Comparison of ENCODE assay signal across 13 mouse cellular contexts in the genomic region with DNA sequence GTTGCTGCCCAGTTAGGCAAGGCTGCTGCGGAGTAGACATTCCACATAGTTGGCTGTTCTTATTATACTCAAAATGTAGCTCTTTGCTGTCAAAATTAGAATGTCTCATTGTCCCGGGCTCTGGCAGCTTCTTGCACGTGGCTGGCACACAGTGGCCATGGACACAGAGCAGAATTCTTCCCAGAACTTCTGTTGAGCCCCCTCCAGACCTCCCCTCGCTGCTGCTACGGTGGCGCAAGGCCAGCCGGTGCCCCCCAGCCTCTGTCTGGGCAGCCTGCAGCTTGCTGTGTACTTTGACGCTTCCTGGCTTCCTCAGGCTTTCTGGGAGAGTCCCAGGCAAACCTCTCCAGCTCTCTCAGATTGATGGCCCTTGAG.
A peak's percentile ranks its signal among the peaks of the same experiment; 100 is the strongest.
DNase-seq lines count a peak whose midpoint lies in the region; ATAC-seq and TF ChIP-seq lines count a peak whose summit lies in the region.
"Had no signal": no experiment of that assay in that cellular context is flagged by ENCODE, and none has a peak within 500 bp of the region (broad histone marks: within the 10 kb centered on the region; RNA-seq: fewer than 3 reads in every experiment).

No protein-coding gene starts in this region.

- TF ChIP-seq CTCF in liver, postnatal 0 days (IDR thresholded peaks at IDR 0.05; ENCODE audit: low read depth) = no peak

- peak; percentile 72 for ATAC-seq in frontal cortex, adult (ENCODE audit: low TSS enrichment)
- ATAC-seq in liver, embryonic 12.5 days = no peak
- ATAC-seq in liver, postnatal 0 days = no peak
- ATAC-seq in embryonic facial prominence, embryonic 12.5 days (ENCODE audit: insufficient number of reproducible peaks, insufficient read depth, low FRiP score, low TSS enrichment) = no peak
- no peak for ATAC-seq in liver, embryonic 15.5 days (ENCODE audit: insufficient read depth)

- H3K4me2 ChIP-seq in liver, embryonic 12.5 days = peak overlapping the region; percentile 64
- no peak overlapping the region for H3K4me2 ChIP-seq in liver, postnatal 0 days (ENCODE audit: low read depth, low read length)
- no peak overlapping the region for H3K4me2 ChIP-seq in embryonic facial prominence, embryonic 12.5 days (replicated peaks)
- peak overlapping the region; percentile 57 for H3K4me2 ChIP-seq in liver, embryonic 15.5 days
- H3K4me2 ChIP-seq: midbrain, embryonic 12.5 days had no signal

- peaks cover 64% of the 10 kb centered on the region for H3K4me1 ChIP-seq in liver, embryonic 12.5 days
- H3K4me1 ChIP-seq in liver, postnatal 0 days (ENCODE audit: insufficient read depth) = no peaks in the 10 kb centered on the region
- peaks cover 14% of the 10 kb centered on the region for H3K4me1 ChIP-seq in embryonic facial prominence, embryonic 12.5 days
- peaks cover 42% of the 10 kb centered on the region for H3K4me1 ChIP-seq in liver, embryonic 15.5 days (replicated peaks)

- H3K9me3 ChIP-seq in liver, embryonic 12.5 days (replicated peaks) = no peaks in the 10 kb centered on the region
- H3K9me3 ChIP-seq in liver, postnatal 0 days (ENCODE audit: low read length) = no peaks in the 10 kb centered on the region
- peaks cover 8% of the 10 kb centered on the region; the same call in 1 of the 2 replicates for H3K9me3 ChIP-seq in embryonic facial prominence, embryonic 12.5 days
- no peaks in the 10 kb centered on the region for H3K9me3 ChIP-seq in liver, embryonic 15.5 days (replicated peaks)
- H3K9me3 ChIP-seq: midbrain, embryonic 12.5 days had no signal

- no peak overlapping the region for H3K4me3 ChIP-seq in liver, embryonic 12.5 days
- no peak overlapping the region for H3K4me3 ChIP-seq in liver, postnatal 0 days (ENCODE audit: low read depth, low read length)
- no peak overlapping the region for H3K4me3 ChIP-seq in embryonic facial prominence, embryonic 12.5 days
- H3K4me3 ChIP-seq in liver, embryonic 15.5 days (replicated peaks) = no peak overlapping the region
- H3K4me3 ChIP-seq: midbrain, embryonic 12.5 days had no signal

- H3K27ac ChIP-seq in liver, embryonic 12.5 days = peak overlapping the region; percentile 78
- H3K27ac ChIP-seq in liver, postnatal 0 days (ENCODE audit: low read depth) = no peak overlapping the region
- no peak overlapping the region for H3K27ac ChIP-seq in embryonic facial prominence, embryonic 12.5 days
- no peak overlapping the region; the same call in 1 of the 2 replicates for H3K27ac ChIP-seq in liver, embryonic 15.5 days (replicated peaks)
- H3K27ac ChIP-seq: midbrain, embryonic 12.5 days had no signal

- H3K27me3 ChIP-seq in liver, embryonic 12.5 days (replicated peaks) = no peaks in the 10 kb centered on the region
- H3K27me3 ChIP-seq in liver, postnatal 0 days (ENCODE audit: insufficient read depth, low read length) = no peaks in the 10 kb centered on the region
- no peaks in the 10 kb centered on the region for H3K27me3 ChIP-seq in embryonic facial prominence, embryonic 12.5 days
- H3K27me3 ChIP-seq in liver, embryonic 15.5 days = no peaks in the 10 kb centered on the region
- H3K27me3 ChIP-seq: midbrain, embryonic 12.5 days had no signal

- H3K36me3 ChIP-seq in liver, embryonic 12.5 days = no peaks in the 10 kb centered on the region
- no peaks in the 10 kb centered on the region for H3K36me3 ChIP-seq in liver, postnatal 0 days (replicated peaks; ENCODE audit: insufficient read depth, low read length)
- no peaks in the 10 kb centered on the region for H3K36me3 ChIP-seq in embryonic facial prominence, embryonic 12.5 days
- no peaks in the 10 kb centered on the region for H3K36me3 ChIP-seq in liver, embryonic 15.5 days (replicated peaks)
- H3K36me3 ChIP-seq: midbrain, embryonic 12.5 days had no signal

- WGBS in liver, embryonic 12.5 days (ENCODE audit: insufficient replicate concordance) = 67% methylated on average over 8 of the region's 8 CpGs
- WGBS in liver, postnatal 0 days (ENCODE audit: insufficient replicate concordance) = 66% methylated on average over 8 of the region's 8 CpGs
- 56% methylated on average over 8 of the region's 8 CpGs for WGBS in embryonic facial prominence, embryonic 12.5 days
- WGBS in liver, embryonic 15.5 days (ENCODE audit: insufficient replicate concordance) = 74% methylated on average over 8 of the region's 8 CpGs

- no peak for DNase-seq in frontal cortex, adult 2 months (ENCODE audit: extremely low spot score in 1 of 2, low spot score in 1 of 2)
- DNase-seq in liver, postnatal 0 days = no peak
- no peak for DNase-seq in cerebellum, adult 11-12 months
- no peak for DNase-seq in gastrocnemius, adult 18-20 months (ENCODE audit: low spot score)
- DNase-seq: B cell, adult 2 months; embryo, embryonic 11 days; kidney, adult 18-20 months; lung, adult 2 months had no signal

- H3K9ac ChIP-seq in liver, embryonic 12.5 days = no peak overlapping the region
- no peak overlapping the region for H3K9ac ChIP-seq in liver, postnatal 0 days (replicated peaks)
- peak overlapping the region; percentile 15; the same call in 1 of the 2 replicates for H3K9ac ChIP-seq in embryonic facial prominence, embryonic 12.5 days
- H3K9ac ChIP-seq in liver, embryonic 15.5 days = no peak overlapping the region
- H3K9ac ChIP-seq: midbrain, embryonic 12.5 days had no signal

- no peak for TF ChIP-seq EP300 in liver, postnatal 0 days (IDR thresholded peaks at IDR 0.05; ENCODE audit: low read depth)

Comparison
In these comparisons a context has a peak if more than half of its experiments do, and no peak if none do; other contexts are left out.
1. H3K4me2 ChIP-seq: peak in liver, embryonic 12.5 days (single experiment) and liver, embryonic 15.5 days (single experiment); none in liver, postnatal 0 days (single experiment) and embryonic facial prominence, embryonic 12.5 days (single experiment).